Mouse (Mus musculus): ENCODE measurements around the gene Zcchc24. TPM values are rescaled to one million over a fixed set of nuclear protein-coding genes. Genes with fewer than 3 reads are reported as not detected.

The Zcchc24 gene
- polyA plus RNA-seq, 1 experiment from 2014 or later: 29.5 TPM

DNA sequence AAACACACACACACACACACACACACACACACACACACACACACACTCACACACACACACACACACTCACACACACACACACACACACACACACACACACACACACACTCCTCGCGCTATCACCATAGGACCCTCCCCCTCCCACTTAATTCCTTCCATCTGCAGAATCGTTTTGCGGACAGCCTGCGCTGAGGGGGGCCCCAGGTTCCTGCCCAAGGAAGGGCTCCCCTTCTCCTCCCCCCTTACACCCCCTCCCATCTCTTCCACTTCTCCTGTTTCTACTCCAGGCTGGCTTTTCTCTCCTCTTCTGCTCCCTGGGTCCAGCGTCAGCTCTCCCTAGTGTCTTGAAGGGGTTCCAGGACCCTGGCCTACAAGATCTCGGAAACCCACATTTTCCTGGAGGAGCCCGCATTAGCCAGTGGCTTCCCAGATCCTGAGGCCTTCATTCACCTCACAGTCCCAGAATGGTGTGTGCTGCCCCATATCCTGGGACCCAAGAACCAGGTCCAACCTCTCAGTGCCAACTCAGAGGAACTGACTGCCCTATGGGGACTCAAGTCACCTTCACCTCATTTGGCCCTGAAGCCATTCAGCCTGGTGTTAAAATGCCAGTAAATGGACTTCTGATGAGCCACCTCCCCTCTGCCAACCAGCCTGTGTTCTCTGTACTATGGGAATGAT is 927 bp upstream of the Zcchc24 start:
- Histone ChIP-seq H3K4me1 (ENCODE audit: control insufficient read depth, insufficient read depth, low read length) (peaks cover 50% of the 10 kb centered on the region), H3K36me3 (ENCODE audit: control insufficient read depth, insufficient read depth, low read length) (no peaks in the 10 kb centered on the region), H3K4me2 (replicated peaks; ENCODE audit: low read depth, low read length) (peak overlapping the region; percentile 94; the same call in 1 of the 2 replicates), H3K4me3 (ENCODE audit: low read depth, low read length) (no peak overlapping the region), H3K27ac (ENCODE audit: low read length) (peak overlapping the region; percentile 84), H3K9me3 (ENCODE audit: control insufficient read depth, low read depth, low read length) (no peaks in the 10 kb centered on the region), H3K27me3 (ENCODE audit: control insufficient read depth, insufficient read depth, low read length) (no peaks in the 10 kb centered on the region), H3K9ac (replicated peaks; ENCODE audit: low read depth, low read length) (no peak overlapping the region)
- no peak for ATAC-seq (ENCODE audit: insufficient number of reproducible peaks, insufficient read depth, low FRiP score, low read depth)
- 28% methylated on average over 8 of the region's 8 CpGs for WGBS

DNA sequence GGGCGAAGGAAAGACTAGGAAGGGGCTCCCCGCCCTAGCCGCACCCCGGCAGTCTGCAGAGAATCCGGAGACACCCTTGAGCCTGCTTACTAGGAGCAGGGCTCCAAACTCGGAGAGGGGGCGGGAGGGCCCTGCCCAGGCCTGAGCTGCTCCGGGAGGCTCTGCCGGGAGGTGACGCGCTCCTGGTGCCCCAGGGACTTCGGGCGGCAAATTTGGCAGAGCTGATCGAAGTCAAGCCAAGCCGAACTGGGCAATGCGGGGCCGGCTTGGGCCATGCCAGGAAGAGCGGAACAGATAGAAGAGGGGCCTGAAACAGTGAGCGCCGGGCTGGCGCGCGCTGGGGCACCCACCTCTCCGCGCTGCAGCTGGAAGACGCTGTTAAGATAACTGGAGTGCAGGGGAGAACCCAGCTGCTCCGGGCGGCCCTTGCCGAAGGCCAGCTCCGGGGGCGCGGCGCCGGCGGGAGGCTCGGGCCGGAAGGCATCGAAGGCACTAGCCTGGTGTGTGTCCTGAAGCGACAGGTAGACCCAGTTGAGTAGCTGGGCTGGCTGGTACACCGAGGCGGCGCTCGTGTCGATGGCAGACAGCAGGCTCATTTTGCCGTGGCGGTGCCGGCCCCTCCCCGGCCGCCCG is 462 bp downstream of the Zcchc24 start:
- H3K36me3 ChIP-seq (ENCODE audit: control insufficient read depth, insufficient read depth, low read length): no peaks in the 10 kb centered on the region
- H3K9me3 ChIP-seq (ENCODE audit: control insufficient read depth, low read depth, low read length): no peaks in the 10 kb centered on the region
- H3K4me3 ChIP-seq (ENCODE audit: low read depth, low read length): peak overlapping the region; percentile 81
- peak overlapping the region; percentile 94 for H3K4me2 ChIP-seq (replicated peaks; ENCODE audit: low read depth, low read length)
- peak; percentile 43 for ATAC-seq (ENCODE audit: insufficient number of reproducible peaks, insufficient read depth, low FRiP score, low read depth)
- under 1% methylated on average over 50 of the region's 50 CpGs for WGBS
- H3K9ac ChIP-seq (replicated peaks; ENCODE audit: low read depth, low read length): peak overlapping the region; percentile 87
- peak overlapping the region; percentile 94 for H3K27ac ChIP-seq (ENCODE audit: low read length)
- no peaks in the 10 kb centered on the region for H3K27me3 ChIP-seq (ENCODE audit: control insufficient read depth, insufficient read depth, low read length)
- peaks cover 40% of the 10 kb centered on the region for H3K4me1 ChIP-seq (ENCODE audit: control insufficient read depth, insufficient read depth, low read length)

DNA sequence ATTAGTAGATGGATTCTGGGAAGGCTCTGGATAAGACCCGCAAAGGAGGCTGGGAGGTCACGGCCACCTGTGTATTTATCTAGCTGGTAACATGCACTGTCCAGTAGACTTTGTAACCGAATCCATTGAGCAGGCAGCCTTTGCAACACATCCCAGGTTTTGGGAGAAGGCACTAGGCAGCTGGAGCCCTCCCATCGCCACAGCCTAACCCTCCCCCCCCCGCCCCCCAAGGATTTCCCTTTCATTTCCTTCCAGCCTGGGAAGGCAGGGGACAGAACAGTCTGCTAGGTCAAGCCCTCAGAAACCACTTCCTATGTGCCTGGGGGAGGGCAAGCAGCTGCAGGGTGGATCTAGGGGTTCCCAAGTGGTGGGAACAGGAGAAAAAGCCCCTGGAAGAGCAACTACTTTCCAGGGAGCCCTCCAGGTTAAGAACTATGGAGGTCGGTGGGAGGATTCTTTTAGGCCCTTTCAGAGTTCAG is 1.1 kb downstream of the Zcchc24 start:
- Histone ChIP-seq H3K4me2 (replicated peaks; ENCODE audit: low read depth, low read length) (peak overlapping the region; percentile 94), H3K4me1 (ENCODE audit: control insufficient read depth, insufficient read depth, low read length) (peaks cover 37% of the 10 kb centered on the region), H3K27ac (ENCODE audit: low read length) (peak overlapping the region; percentile 94), H3K36me3 (ENCODE audit: control insufficient read depth, insufficient read depth, low read length) (no peaks in the 10 kb centered on the region), H3K9me3 (ENCODE audit: control insufficient read depth, low read depth, low read length) (no peaks in the 10 kb centered on the region), H3K9ac (replicated peaks; ENCODE audit: low read depth, low read length) (peak overlapping the region; percentile 87), H3K4me3 (ENCODE audit: low read depth, low read length) (peak overlapping the region; percentile 81), H3K27me3 (ENCODE audit: control insufficient read depth, insufficient read depth, low read length) (no peaks in the 10 kb centered on the region)
- no peak for ATAC-seq (ENCODE audit: insufficient number of reproducible peaks, insufficient read depth, low FRiP score, low read depth)
- 3% methylated on average over 6 of the region's 6 CpGs for WGBS

DNA sequence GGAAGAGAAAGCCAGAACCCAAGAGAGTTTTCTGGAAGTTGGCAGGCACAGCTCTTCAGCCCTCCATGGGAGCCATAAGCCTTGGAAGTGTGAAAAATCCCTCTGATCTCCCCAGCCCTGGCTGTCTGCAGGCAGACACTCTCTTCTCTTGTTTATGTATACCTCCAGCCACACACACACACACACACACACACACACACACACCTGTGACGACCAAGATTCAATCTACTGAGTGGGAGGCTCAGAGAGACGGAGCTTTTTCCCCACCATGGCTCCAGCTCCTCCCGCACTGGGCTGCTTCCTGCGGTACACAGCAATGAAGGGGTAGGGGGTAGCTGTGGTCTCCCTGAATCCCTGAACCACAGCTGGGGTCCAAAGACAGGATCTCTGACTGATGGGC is 2.4 kb downstream of the Zcchc24 start:
- 26% methylated on average over 4 of the region's 4 CpGs for WGBS
- Histone ChIP-seq H3K9me3 (ENCODE audit: control insufficient read depth, low read depth, low read length) (no peaks in the 10 kb centered on the region), H3K27me3 (ENCODE audit: control insufficient read depth, insufficient read depth, low read length) (no peaks in the 10 kb centered on the region), H3K27ac (ENCODE audit: low read length) (peak overlapping the region; percentile 30; the same call in 1 of the 2 replicates), H3K4me3 (ENCODE audit: low read depth, low read length) (peak overlapping the region; percentile 81), H3K4me2 (replicated peaks; ENCODE audit: low read depth, low read length) (peak overlapping the region; percentile 94), H3K9ac (replicated peaks; ENCODE audit: low read depth, low read length) (peak overlapping the region; percentile 87; the same call in 1 of the 2 replicates), H3K36me3 (ENCODE audit: control insufficient read depth, insufficient read depth, low read length) (no peaks in the 10 kb centered on the region; the same call in 1 of the 2 replicates), H3K4me1 (ENCODE audit: control insufficient read depth, insufficient read depth, low read length) (peaks cover 37% of the 10 kb centered on the region)
- no peak for ATAC-seq (ENCODE audit: insufficient number of reproducible peaks, insufficient read depth, low FRiP score, low read depth)

DNA sequence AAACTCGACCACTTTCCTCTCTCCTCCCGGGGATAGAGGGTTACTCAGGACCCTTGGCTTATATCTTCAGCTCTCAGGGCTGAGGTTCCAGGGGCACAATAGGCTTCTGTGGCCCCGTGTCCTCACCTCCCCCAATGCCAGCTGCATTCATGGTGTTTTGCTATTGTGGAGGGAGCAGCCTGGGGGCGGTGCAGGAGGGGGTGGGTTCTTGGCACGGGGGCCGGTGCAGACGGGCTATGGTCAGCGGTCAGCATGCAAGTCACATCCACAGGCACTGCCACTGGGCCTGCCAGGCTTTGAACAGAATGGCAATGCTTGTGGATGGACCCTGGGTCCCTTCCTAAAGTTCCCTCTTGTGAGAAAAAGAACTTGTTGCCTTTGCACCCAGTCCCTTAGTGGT is 2.9 kb downstream of the Zcchc24 start:
- no peak for ATAC-seq (ENCODE audit: insufficient number of reproducible peaks, insufficient read depth, low FRiP score, low read depth)
- H3K36me3 ChIP-seq (ENCODE audit: control insufficient read depth, insufficient read depth, low read length): no peaks in the 10 kb centered on the region; the same call in 1 of the 2 replicates
- H3K4me3 ChIP-seq (ENCODE audit: low read depth, low read length): peak overlapping the region; percentile 81; the same call in 1 of the 2 replicates
- peak overlapping the region; percentile 30; the same call in 1 of the 2 replicates for H3K27ac ChIP-seq (ENCODE audit: low read length)
- 39% methylated on average over 8 of the region's 8 CpGs for WGBS
- no peaks in the 10 kb centered on the region for H3K9me3 ChIP-seq (ENCODE audit: control insufficient read depth, low read depth, low read length)
- no peaks in the 10 kb centered on the region for H3K27me3 ChIP-seq (ENCODE audit: control insufficient read depth, insufficient read depth, low read length)
- H3K4me1 ChIP-seq (ENCODE audit: control insufficient read depth, insufficient read depth, low read length): peaks cover 39% of the 10 kb centered on the region
- peak overlapping the region; percentile 87; the same call in 1 of the 2 replicates for H3K9ac ChIP-seq (replicated peaks; ENCODE audit: low read depth, low read length)
- H3K4me2 ChIP-seq (replicated peaks; ENCODE audit: low read depth, low read length): peak overlapping the region; percentile 94

DNA sequence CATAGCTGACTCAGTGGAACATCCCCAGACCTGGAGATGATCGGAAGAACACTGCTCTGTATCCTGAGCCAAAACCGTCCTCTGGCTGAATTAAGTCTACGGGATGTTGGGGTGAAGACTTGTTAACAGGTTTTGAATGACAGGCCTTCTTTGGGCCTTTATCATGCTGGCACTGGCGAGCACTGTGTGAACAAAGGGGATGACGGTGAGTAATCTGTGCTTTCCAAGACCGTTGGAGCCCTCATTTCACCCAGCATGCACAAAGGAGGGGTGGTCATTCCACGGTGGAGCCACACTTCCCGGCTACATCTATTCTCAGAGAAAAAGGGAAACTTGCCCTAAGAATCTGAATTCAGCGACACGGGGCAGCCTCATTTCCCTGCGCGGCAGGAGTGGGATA is 3.7 kb downstream of the Zcchc24 start:
- Histone ChIP-seq H3K4me2 (replicated peaks; ENCODE audit: low read depth, low read length) (peak overlapping the region; percentile 94; the same call in 1 of the 2 replicates), H3K36me3 (ENCODE audit: control insufficient read depth, insufficient read depth, low read length) (no peaks in the 10 kb centered on the region; the same call in 1 of the 2 replicates), H3K4me3 (ENCODE audit: low read depth, low read length) (no peak overlapping the region), H3K27ac (ENCODE audit: low read length) (no peak overlapping the region), H3K27me3 (ENCODE audit: control insufficient read depth, insufficient read depth, low read length) (no peaks in the 10 kb centered on the region), H3K9me3 (ENCODE audit: control insufficient read depth, low read depth, low read length) (no peaks in the 10 kb centered on the region), H3K4me1 (ENCODE audit: control insufficient read depth, insufficient read depth, low read length) (peaks cover 47% of the 10 kb centered on the region), H3K9ac (replicated peaks; ENCODE audit: low read depth, low read length) (no peak overlapping the region)
- ATAC-seq (ENCODE audit: insufficient number of reproducible peaks, insufficient read depth, low FRiP score, low read depth): no peak
- WGBS: 66% methylated on average over 12 of the region's 12 CpGs

DNA sequence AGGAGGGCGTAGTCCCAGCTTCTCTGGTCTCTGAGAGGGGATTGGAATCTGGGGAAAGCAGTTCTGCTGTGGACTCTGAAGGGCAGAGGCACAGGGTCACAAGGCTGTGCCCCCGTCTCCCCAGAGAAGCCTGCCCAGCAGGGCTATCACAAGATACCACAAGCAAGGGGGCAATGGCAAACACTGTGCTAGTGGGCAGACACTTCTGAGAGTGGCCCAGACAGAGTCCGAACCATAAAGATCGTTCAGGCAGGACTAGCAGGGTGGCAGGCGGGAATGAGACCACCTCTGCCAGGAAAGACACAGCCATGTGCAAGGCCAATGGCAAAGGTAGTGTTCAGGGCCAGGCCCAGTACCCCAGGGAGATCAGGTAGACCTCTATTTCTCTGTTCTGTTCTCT is 7.7 kb downstream of the Zcchc24 start:
- H3K36me3 ChIP-seq (ENCODE audit: control insufficient read depth, insufficient read depth, low read length): no peaks in the 10 kb centered on the region; the same call in 1 of the 2 replicates
- H3K4me3 ChIP-seq (ENCODE audit: low read depth, low read length): no peak overlapping the region
- no peaks in the 10 kb centered on the region for H3K9me3 ChIP-seq (ENCODE audit: control insufficient read depth, low read depth, low read length)
- no peak for ATAC-seq (ENCODE audit: insufficient number of reproducible peaks, insufficient read depth, low FRiP score, low read depth)
- H3K27me3 ChIP-seq (ENCODE audit: control insufficient read depth, insufficient read depth, low read length): no peaks in the 10 kb centered on the region
- 89% methylated on average over 5 of the region's 5 CpGs for WGBS
- no peak overlapping the region for H3K4me2 ChIP-seq (replicated peaks; ENCODE audit: low read depth, low read length)
- H3K27ac ChIP-seq (ENCODE audit: low read length): no peak overlapping the region
- H3K9ac ChIP-seq (replicated peaks; ENCODE audit: low read depth, low read length): no peak overlapping the region
- H3K4me1 ChIP-seq (ENCODE audit: control insufficient read depth, insufficient read depth, low read length): peaks cover 62% of the 10 kb centered on the region

DNA sequence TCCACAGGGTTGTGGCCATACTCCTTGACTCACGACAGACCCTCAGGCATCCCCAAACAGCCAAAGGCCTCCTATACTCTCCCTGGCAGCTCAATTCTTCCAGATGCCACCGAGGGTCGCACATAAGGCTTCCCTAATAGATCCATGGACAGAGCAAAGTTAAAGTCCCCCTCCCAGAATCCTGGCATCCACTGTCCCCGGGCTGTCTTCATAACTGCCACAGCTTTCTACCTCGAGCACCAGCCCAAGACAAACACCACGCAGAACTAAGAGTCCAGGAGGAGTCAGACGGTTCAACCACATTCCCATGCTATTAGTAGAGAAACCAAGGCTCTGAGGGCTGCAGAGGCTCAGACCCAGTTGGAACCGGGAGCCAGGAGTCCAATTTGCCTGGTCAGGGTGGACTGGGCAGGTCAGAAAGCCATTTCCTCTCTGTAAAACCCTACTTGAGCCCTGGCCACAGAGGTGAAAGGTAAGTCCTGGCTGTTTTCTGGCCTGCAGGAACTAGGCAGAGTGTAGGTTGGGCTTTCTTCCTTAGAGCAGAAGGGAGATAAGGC is 8.8 kb downstream of the Zcchc24 start:
- peaks cover 62% of the 10 kb centered on the region for H3K4me1 ChIP-seq (ENCODE audit: control insufficient read depth, insufficient read depth, low read length)
- no peak overlapping the region for H3K4me3 ChIP-seq (ENCODE audit: low read depth, low read length)
- 52% methylated on average over 8 of the region's 8 CpGs for WGBS
- no peaks in the 10 kb centered on the region for H3K9me3 ChIP-seq (ENCODE audit: control insufficient read depth, low read depth, low read length)
- H3K36me3 ChIP-seq (ENCODE audit: control insufficient read depth, insufficient read depth, low read length): peaks cover 1% of the 10 kb centered on the region; the same call in 1 of the 2 replicates
- no peak for ATAC-seq (ENCODE audit: insufficient number of reproducible peaks, insufficient read depth, low FRiP score, low read depth)
- peak overlapping the region; percentile 66 for H3K27ac ChIP-seq (ENCODE audit: low read length)
- H3K9ac ChIP-seq (replicated peaks; ENCODE audit: low read depth, low read length): 0 out of 2 replicates have a peak overlapping the region, but pooled peaks have one; percentile 1
- no peaks in the 10 kb centered on the region for H3K27me3 ChIP-seq (ENCODE audit: control insufficient read depth, insufficient read depth, low read length)
- peak overlapping the region; percentile 14; the same call in 1 of the 2 replicates for H3K4me2 ChIP-seq (replicated peaks; ENCODE audit: low read depth, low read length)
